Mouse (Mus musculus): ENCODE measurements at regions not wholly inside any gene's neighbourhood (a gene's known extent, or its start where the extent isn't known, plus 50 kb on each side); places are given as distances from the start of the nearest gene placed in this dataset.

- TF ChIP-seq CTCF (IDR thresholded peaks at IDR 0.05; ENCODE audit: extremely low read depth, insufficient read depth, low read length) (no peak), POLR2A (IDR thresholded peaks at IDR 0.05; ENCODE audit: extremely low read depth, insufficient read depth, low read length) (no peak)
Observed at GRCm38 (mm10) chr15:61899809-61900208, 977.0 kb upstream of the A1bg start.
